Mouse (Mus musculus) left cerebral cortex, postnatal 4 days (tissue): ENCODE results near the gene Samd4. TPM values are rescaled to one million over a fixed set of nuclear protein-coding genes. Genes with fewer than 3 reads are reported as not detected.

Experiments used
- DNase-seq: peaks from one replicate; pipeline ENCODE4 v3.0.0-alpha.2; 2022
- intact Hi-C: fragments of 180-260 bp; cut with DNase I; formaldehyde crosslinking; loops from one replicate; pipeline ENCODE4 v1.15.1; 2025
- total RNA-seq, 2 experiments: library from RNA; stranded (reverse); gene quantifications; 2 replicates each; pipeline ENCODE4 v1.2.3; 2021

The Samd4 gene
- total RNA-seq, 2 experiments from 2014 or later, result 12.2 to 13.4 TPM

GRCm38 (mm10) chr14:47051743-47052610, 169.3 kb downstream of the Samd4 start:
- intact Hi-C loops, result no loop called here
- DNase-seq, result no peak

DNA sequence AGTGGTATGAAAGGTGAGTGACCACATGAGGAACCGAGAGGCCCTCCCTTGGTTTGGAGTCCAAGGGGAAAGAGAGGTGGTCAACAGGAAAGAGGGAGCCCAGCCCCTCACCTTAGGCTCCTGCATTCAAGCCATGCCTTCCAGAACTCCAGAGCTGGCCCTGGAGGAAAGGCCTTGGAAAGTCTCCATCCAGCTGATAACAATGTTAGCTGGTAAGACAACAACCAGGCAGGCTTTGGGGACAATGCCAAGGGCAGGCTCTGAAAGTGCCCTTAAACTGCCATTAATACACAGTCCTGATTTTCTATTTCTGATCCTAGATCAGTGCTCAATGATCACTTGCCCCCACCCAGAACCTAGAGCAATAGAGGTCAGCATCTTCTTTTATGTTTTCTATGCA, 170.4 kb downstream of the Samd4 start:
- DNase-seq, result no peak
- intact Hi-C loops, result no loop called here

GRCm38 (mm10) chr14:47053824-47054223, 171.2 kb downstream of the Samd4 start:
- DNase-seq, result no peak
- intact Hi-C loops, result no loop called here

GRCm38 (mm10) chr14:47058969-47059368, 176.3 kb downstream of the Samd4 start:
- intact Hi-C loops, result no loop called here
- DNase-seq, result no peak

DNA sequence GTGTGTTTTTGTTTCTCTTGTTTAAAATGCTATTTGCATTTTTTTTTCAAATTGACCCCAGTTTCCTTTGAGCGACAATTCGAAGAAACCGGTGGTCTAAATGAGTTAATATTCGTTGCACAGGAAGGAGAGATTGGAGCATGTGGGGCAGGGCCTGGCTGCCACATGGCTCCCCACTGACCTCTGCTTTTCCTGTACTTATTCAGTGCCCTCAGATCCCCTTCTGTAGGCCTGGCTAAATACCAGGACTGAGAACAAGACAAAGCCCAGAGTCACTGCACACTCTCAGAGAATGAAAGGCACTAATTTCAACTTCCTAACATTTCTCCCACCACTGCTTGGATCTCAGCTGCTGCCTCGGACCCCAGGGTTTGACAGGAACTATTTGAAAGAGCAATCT, 182.4 kb downstream of the Samd4 start:
- intact Hi-C loops, result no loop called here
- DNase-seq, result peak; percentile 21

DNA sequence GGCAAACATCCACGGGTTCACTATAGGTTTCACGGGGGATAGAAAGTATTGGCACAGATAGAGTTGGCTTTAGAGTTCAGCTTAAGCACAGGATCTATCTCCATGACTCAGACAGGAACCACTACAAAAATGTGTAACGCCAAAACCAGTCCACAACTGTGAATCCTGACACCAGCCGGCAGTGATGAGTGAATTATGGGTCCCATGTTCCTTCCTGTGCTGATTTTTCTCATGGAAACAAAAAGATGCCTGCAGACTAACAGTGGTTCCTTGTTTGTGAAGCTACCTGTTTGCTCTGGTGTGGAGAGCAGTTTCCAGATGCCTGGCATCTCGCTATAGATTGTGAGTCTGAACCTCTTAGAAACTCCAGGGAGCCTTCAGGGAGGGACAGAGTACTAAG, 184.2 kb downstream of the Samd4 start:
- intact Hi-C loops, result no loop called here
- DNase-seq, result no peak

GRCm38 (mm10) chr14:47074045-47074666, 191.5 kb downstream of the Samd4 start:
- intact Hi-C loops, result no loop called here
- DNase-seq, result peak; percentile 21

DNA sequence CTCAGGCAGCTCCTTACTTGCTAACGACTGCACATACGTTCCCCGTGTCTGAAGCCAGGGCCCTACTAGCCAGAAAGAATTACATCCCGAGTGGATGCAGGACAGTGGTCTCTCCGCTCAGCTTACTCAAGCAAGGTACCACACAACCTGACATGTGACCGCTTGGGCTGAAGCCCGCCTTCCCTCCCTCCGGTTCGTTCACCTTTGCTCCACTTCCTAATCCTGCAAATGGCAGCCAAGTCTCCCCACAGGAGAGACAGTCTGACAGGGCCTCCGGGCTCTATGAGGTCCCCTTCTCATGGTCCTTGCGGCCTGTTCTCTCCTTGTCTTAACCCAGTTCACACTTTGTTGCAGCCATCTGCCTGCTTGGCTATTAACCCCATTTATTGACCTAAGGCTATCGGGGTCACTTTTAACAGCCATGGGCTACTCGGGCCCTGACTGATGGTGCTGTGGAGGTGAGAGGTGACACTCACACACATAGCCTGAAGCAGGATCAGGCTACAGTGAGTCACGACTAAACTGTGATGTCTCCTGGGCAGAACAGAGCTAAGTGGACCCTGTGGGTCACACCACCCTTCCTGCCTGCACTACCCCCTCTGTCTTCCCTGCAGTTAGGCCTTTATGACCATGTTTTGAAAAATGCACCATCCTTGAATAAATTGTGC, 192.5 kb downstream of the Samd4 start:
- DNase-seq, result no peak
- intact Hi-C loops, result no loop called here

DNA sequence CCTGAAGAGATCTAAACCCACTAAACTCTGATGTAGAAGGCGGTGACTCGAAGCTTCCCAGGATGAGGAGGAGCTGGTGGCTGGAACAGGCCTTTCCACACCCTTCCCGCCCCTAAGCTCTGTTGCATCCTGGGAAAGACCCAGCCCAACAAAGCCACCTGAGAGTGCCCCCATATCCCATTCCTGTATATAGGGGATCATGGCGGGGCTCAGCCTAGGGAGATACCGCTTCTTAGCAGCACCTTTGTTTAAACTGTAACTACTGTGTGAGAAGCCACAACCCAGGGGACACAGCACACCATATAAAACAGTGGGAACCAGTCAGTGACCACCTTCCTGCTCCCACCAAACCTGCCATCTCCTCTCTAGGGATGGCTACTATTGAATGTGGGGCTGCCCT, 193.2 kb downstream of the Samd4 start:
- intact Hi-C loops, result no loop called here
- DNase-seq, result no peak

DNA sequence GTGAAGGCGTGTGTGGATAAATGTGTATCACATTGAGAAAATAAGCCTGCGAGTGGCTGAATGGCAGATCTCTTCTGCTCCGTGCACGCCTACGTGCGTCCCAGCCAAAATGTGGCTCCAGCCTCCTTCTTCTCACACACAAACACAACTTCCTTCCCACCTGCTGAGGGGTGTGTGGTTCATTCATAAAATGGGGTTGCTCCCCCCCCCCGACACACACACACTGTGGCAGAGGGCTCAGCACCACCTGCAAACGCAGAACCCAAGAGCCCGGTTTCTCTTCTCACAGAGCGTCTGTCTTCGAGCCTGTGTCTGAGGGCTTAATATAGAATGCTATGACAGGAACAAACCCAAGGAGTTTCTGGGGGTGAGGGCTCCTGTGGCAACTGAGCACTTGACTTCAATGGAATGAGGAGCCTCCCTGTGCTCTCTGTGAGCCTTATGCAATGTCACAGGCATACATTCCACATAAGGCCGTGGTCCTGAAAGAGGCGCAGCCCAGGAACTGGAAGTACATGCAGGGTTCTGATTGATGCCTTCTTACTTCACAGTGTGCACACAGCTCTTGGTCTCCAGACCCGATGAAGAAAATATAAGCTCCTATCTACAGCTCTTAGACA, 194.4 kb downstream of the Samd4 start:
- intact Hi-C loops, result no loop called here
- no peak for DNase-seq

- intact Hi-C loops, result no loop called here
- DNase-seq, result no peak
Measured at GRCm38 (mm10) chr14:47077576-47077970, 194.9 kb downstream of the Samd4 start.

DNA sequence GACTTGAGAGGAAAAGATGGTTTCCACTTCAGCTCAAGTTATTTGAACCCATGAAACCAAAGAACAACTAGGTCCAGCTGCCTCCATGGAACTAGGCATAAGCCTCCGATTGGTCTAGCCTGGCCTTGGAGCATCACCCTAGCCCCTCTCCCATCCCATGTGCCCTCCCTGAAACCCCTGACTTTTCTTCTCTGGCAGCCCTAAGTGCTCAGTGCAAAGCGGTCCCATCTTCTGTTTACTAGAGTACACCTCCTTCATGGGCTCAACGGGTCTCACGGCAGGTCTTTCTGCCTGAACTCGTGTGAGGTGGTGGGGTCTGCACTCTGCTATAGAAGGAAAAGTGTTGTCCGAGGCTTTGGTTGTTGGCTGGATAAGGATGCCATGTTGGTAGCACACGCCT, 197.3 kb downstream of the Samd4 start:
- intact Hi-C loops, result no loop called here
- DNase-seq, result no peak

- intact Hi-C loops, result no loop called here
- no peak for DNase-seq
Measured at GRCm38 (mm10) chr14:47083311-47083710, 200.7 kb downstream of the Samd4 start.

- intact Hi-C loops, result no loop called here
- DNase-seq, result no peak
Measured at GRCm38 (mm10) chr14:47083838-47084237, 201.2 kb downstream of the Samd4 start.

GRCm38 (mm10) chr14:47084686-47085085, 202.0 kb downstream of the Samd4 start:
- no peak for DNase-seq
- intact Hi-C loops, result no loop called here

GRCm38 (mm10) chr14:47086123-47086522, 203.5 kb downstream of the Samd4 start:
- DNase-seq, result no peak
- intact Hi-C loops, result loop anchor here (2.0 kb wide), 1 partner anchor 203 kb away; the partner anchor contains the start of gene Samd4

DNA sequence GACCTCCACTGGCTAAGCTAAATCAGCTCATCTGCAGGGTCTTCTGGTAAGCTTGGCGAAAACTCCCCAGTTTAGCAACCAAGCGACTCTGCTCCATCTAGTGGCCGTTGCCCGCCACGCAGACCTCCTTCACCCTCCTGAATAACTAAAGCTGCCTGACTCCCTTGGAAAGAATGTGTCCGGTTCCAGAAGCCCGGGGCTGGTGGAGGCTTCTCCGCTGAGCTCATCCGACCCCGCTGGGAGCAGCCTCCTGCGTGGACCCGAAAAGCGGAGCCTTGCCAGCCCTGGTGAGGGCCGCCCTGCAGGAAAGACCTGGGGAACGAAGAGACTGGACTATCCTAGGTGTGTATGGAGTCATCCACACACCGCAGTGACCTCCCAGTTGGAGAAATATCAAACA, 204.1 kb downstream of the Samd4 start:
- intact Hi-C loops, result loop anchor here (2.0 kb wide), 1 partner anchor 204 kb away; the partner anchor contains the start of gene Samd4
- DNase-seq, result peak; percentile 86

DNA sequence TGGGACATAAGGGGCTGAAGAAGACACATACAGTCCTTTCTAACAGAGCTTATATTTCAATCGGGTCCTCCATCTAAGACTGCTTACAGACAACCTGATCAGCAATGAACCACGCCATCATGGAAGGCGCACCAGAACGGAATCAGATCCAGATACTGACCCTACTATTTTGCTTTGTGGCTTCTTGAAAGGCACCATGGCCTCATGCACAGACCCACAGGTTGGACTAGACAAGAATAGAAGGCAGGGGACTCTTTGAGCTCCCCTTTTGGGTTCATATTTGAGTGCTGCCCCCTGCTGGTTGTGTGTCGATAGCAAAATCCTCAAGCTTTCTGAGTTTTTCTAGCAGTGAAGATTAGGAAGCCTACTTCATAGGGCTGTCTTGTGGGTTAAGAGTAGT, 204.5 kb downstream of the Samd4 start:
- intact Hi-C loops, result loop anchor here (2.0 kb wide), 1 partner anchor 204 kb away; the partner anchor contains the start of gene Samd4
- peak; percentile 84 for DNase-seq

GRCm38 (mm10) chr14:47087669-47088250, 205.1 kb downstream of the Samd4 start:
- intact Hi-C loops, result loop anchor here (2.0 kb wide), 1 partner anchor 205 kb away; the partner anchor contains the start of gene Samd4
- no peak for DNase-seq

DNA sequence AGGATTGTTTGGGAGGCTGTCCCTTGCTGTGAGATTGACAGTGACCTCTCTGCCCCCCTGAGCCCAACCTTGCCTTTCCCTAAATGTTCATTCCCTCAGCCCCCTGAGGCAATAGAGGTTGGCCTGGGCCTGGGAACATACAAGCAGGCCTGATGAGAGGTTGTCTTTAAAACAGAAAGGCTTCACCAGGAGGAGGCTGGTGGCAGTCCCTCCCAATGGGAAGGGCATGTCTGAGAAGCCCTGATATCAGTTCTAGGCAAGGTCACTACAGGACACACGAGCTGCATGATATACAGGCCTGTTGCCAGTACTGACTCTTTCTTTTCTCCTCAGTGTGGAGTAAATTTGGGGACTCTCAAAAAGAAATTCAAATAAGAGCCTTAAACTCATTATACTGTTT, 205.7 kb downstream of the Samd4 start:
- intact Hi-C loops, result no loop called here
- no peak for DNase-seq

- intact Hi-C loops, result no loop called here
Measured at GRCm38 (mm10) chr14:47089153-47089552, 206.5 kb downstream of the Samd4 start.

More at GRCm38 (mm10) chr14:47089153-47089552, 206.5 kb downstream of the Samd4 start:
- no peak for DNase-seq
